ENCODE assay signal across 8 mouse cellular contexts in genomic region chr1:189006267-189006666, GRCm38 (mm10). TPM values are rescaled to one million over a fixed set of nuclear protein-coding genes. Genes with fewer than 3 reads are reported as not detected.
DNase-seq lines count a peak whose midpoint lies in the region; ATAC-seq and TF ChIP-seq lines count a peak whose summit lies in the region.

No protein-coding gene starts in this region.

- ATAC-seq in neural tube, embryonic 12.5 days (ENCODE audit: low FRiP score, low read depth): no peak
- ATAC-seq in forebrain, embryonic 15.5 days (replicated peaks): no peak
- ATAC-seq in liver, embryonic 13.5 days (ENCODE audit: low read depth): no peak

- no peak for TF ChIP-seq CTCF in cerebellum, adult 2 months (IDR thresholded peaks at IDR 0.05; ENCODE audit: borderline replicate concordance, insufficient read depth, low read depth, low read length)

- H3K9ac ChIP-seq in neural tube, embryonic 12.5 days: no peak overlapping the region
- no peak overlapping the region for H3K9ac ChIP-seq in forebrain, embryonic 15.5 days (replicated peaks)
- H3K9ac ChIP-seq in liver, embryonic 13.5 days: peak overlapping the region; percentile 95

- H3K4me1 ChIP-seq in neural tube, embryonic 12.5 days: peaks cover 20% of the 10 kb centered on the region
- H3K4me1 ChIP-seq in forebrain, embryonic 15.5 days: peaks cover 27% of the 10 kb centered on the region
- H3K4me1 ChIP-seq in liver, embryonic 13.5 days (replicated peaks): peaks cover 30% of the 10 kb centered on the region
- H3K4me1 ChIP-seq in cerebellum, adult 2 months (ENCODE audit: control insufficient read depth, insufficient read depth, low read length): peaks cover 6% of the 10 kb centered on the region; the same call in 1 of the 2 replicates

- H3K4me2 ChIP-seq in neural tube, embryonic 12.5 days (replicated peaks): peak overlapping the region; percentile 96
- H3K4me2 ChIP-seq in forebrain, embryonic 15.5 days (replicated peaks): peak overlapping the region; percentile 90; the same call in 1 of the 2 replicates
- H3K4me2 ChIP-seq in liver, embryonic 13.5 days: peak overlapping the region; percentile 85

- 64% methylated on average over 5 of the region's 5 CpGs for WGBS in neural tube, embryonic 12.5 days
- 65% methylated on average over 5 of the region's 5 CpGs for WGBS in forebrain, embryonic 15.5 days
- 60% methylated on average over 5 of the region's 5 CpGs for WGBS in liver, embryonic 13.5 days (ENCODE audit: insufficient replicate concordance)
- 59% methylated on average over 5 of the region's 5 CpGs for WGBS in cerebellum, adult 2 months

- H3K27me3 ChIP-seq in neural tube, embryonic 12.5 days (replicated peaks): no peaks in the 10 kb centered on the region
- H3K27me3 ChIP-seq in forebrain, embryonic 15.5 days: no peaks in the 10 kb centered on the region
- no peaks in the 10 kb centered on the region for H3K27me3 ChIP-seq in liver, embryonic 13.5 days
- no peaks in the 10 kb centered on the region for H3K27me3 ChIP-seq in cerebellum, adult 2 months (ENCODE audit: control insufficient read depth, insufficient read depth, low read length)

- no peak overlapping the region for H3K4me3 ChIP-seq in neural tube, embryonic 12.5 days
- no peak overlapping the region for H3K4me3 ChIP-seq in forebrain, embryonic 15.5 days
- peak overlapping the region; percentile 96 for H3K4me3 ChIP-seq in liver, embryonic 13.5 days (replicated peaks)
- no peak overlapping the region for H3K4me3 ChIP-seq in cerebellum, adult 2 months (replicated peaks; ENCODE audit: insufficient read depth, low read depth, low read length)

- no peak for DNase-seq in neural tube, embryonic 10.5 days (ENCODE audit: extremely low spot score, low spot score)
- DNase-seq in liver, embryonic 13.5 days: no peak
- DNase-seq in spleen, adult 12 weeks (ENCODE audit: low spot score): no peak
- no peak for DNase-seq in cerebellum, adult 2 months
- DNase-seq in right cerebral cortex, adult 2 months (ENCODE audit: low spot score in 2 of 2): no peak
- DNase-seq in layer of hippocampus, postnatal 25 days (ENCODE audit: extremely low spot score in 1 of 2, low spot score in 1 of 2): no peak

- H3K27ac ChIP-seq in neural tube, embryonic 12.5 days: no peak overlapping the region
- H3K27ac ChIP-seq in forebrain, embryonic 15.5 days (replicated peaks): no peak overlapping the region
- H3K27ac ChIP-seq in liver, embryonic 13.5 days: no peak overlapping the region
- H3K27ac ChIP-seq in cerebellum, adult 2 months (ENCODE audit: insufficient read depth, low read length): no peak overlapping the region

- H3K36me3 ChIP-seq in neural tube, embryonic 12.5 days: no peaks in the 10 kb centered on the region
- H3K36me3 ChIP-seq in forebrain, embryonic 15.5 days: no peaks in the 10 kb centered on the region
- H3K36me3 ChIP-seq in liver, embryonic 13.5 days: peaks cover 8% of the 10 kb centered on the region; the same call in 1 of the 2 replicates

- no peaks in the 10 kb centered on the region for H3K9me3 ChIP-seq in neural tube, embryonic 12.5 days
- no peaks in the 10 kb centered on the region for H3K9me3 ChIP-seq in forebrain, embryonic 15.5 days
- H3K9me3 ChIP-seq in liver, embryonic 13.5 days (replicated peaks): no peaks in the 10 kb centered on the region

- no peak for TF ChIP-seq POLR2A in cerebellum, adult 2 months (IDR thresholded peaks at IDR 0.05; ENCODE audit: borderline replicate concordance, insufficient read depth, low read length)

RNA-seq across cellular contexts. Expression of gene Kctd3, which starts 1.4 kb away (rescaled TPM):
- polyA plus RNA-seq in neural tube, embryonic 12.5 days (2016; fragmentation: Nextera tagmentation; extraction: Ambion mirVana): 41.8 and 42.4 TPM in 2 replicates
- polyA plus RNA-seq in forebrain, embryonic 15.5 days (2015; fragmentation: Nextera tagmentation; extraction: Ambion mirVana): 44.8 and 45.1 TPM in 2 replicates
- 10.2 and 11.2 TPM in 2 replicates for polyA plus RNA-seq in liver, embryonic 13.5 days (2015; fragmentation: Nextera tagmentation; extraction: Ambion mirVana)
- polyA plus RNA-seq in cerebellum, adult 2 months (2012; rRNA removed): 96.6 and 99.9 TPM in 2 replicates
- total RNA-seq in layer of hippocampus, postnatal 25 days (2021): 10 to 100 TPM; 90.2 to 99.9 TPM
